In the genomic region with DNA sequence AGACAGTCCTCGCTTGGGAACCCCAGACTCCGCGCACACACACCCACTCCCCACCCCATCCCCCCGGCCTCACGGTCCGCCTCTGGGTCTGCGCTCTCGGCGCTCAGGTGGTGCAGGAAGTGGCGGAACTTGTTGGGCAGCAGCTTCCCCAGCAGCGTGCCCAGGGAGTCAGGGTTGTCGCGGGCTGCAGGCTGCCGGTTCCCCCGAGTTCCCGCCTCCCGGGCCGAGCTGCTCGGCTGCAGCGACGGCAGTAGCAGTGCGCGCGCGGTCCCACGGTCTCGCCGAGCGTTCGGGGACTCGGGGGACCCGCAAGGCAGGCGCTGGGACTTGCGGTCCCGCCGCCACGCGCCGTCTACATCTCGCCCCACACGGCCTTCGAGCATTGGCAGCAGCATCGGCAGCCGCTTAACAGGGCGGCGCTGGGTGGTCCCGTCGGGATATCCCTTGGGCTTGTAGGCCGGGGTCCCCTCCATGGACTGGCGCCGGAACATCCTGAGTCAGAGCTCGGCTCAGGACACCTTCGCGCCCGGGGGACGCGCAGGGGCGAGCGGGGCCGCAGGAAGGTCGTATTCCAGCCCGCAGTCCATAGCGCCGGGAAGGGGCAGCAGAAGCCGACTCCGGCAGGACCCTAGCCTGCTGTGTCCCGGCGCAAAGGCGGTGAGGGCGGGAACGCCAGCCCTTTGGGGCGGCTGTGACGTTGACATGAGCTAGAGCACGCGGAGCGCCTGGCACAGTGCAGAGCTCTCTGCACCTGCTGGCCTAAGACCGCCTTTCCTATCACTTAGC, we compare ENCODE assay signal across 8 mouse cellular contexts. TPM values are rescaled to one million over a fixed set of nuclear protein-coding genes. Genes with fewer than 3 reads are reported as not detected.
A peak's percentile ranks its signal among the peaks of the same experiment; 100 is the strongest.
DNase-seq lines count a peak whose midpoint lies in the region; ATAC-seq lines count a peak whose summit lies in the region.

No protein-coding gene starts in this region.

- WGBS in forebrain, embryonic 16.5 days = 1% methylated on average over 74 of the region's 77 CpGs
- 1% methylated on average over 77 of the region's 77 CpGs for WGBS in intestine, embryonic 15.5 days
- WGBS in stomach, embryonic 15.5 days = 1% methylated on average over 77 of the region's 77 CpGs

- H3K9me3 ChIP-seq in forebrain, embryonic 16.5 days (ENCODE audit: control insufficient read depth, low read length) = no peaks in the 10 kb centered on the region
- no peaks in the 10 kb centered on the region for H3K9me3 ChIP-seq in intestine, embryonic 15.5 days
- H3K9me3 ChIP-seq in stomach, embryonic 15.5 days = no peaks in the 10 kb centered on the region

- ATAC-seq in forebrain, embryonic 16.5 days = peak; percentile 60
- ATAC-seq in intestine, embryonic 15.5 days = peak; percentile 76
- ATAC-seq in stomach, embryonic 15.5 days (ENCODE audit: insufficient read depth, low FRiP score, low read depth) = peak; percentile 45; the same call in 1 of the 2 replicates

- H3K4me3 ChIP-seq in forebrain, embryonic 16.5 days (replicated peaks; ENCODE audit: low read length) = peak overlapping the region; percentile 50
- peak overlapping the region; percentile 47 for H3K4me3 ChIP-seq in intestine, embryonic 15.5 days (replicated peaks)
- peak overlapping the region; percentile 44 for H3K4me3 ChIP-seq in stomach, embryonic 15.5 days (replicated peaks)

- intact Hi-C loops in left cerebral cortex, postnatal 4 days (cut with DNase I) = no loop called here
- intact Hi-C loops in gastrocnemius, postnatal 36 days (cut with DNase I) = no loop called here

- peaks cover 26% of the 10 kb centered on the region for H3K4me1 ChIP-seq in forebrain, embryonic 16.5 days (replicated peaks; ENCODE audit: control insufficient read depth, insufficient read depth, low read length)
- peaks cover 21% of the 10 kb centered on the region for H3K4me1 ChIP-seq in intestine, embryonic 15.5 days (replicated peaks)
- peaks cover 22% of the 10 kb centered on the region for H3K4me1 ChIP-seq in stomach, embryonic 15.5 days

- peak overlapping the region; percentile 94 for H3K4me2 ChIP-seq in forebrain, embryonic 16.5 days (ENCODE audit: low read length)
- H3K4me2 ChIP-seq in intestine, embryonic 15.5 days (replicated peaks) = peak overlapping the region; percentile 100
- peak overlapping the region; percentile 94 for H3K4me2 ChIP-seq in stomach, embryonic 15.5 days

- no peak overlapping the region for H3K27ac ChIP-seq in forebrain, embryonic 16.5 days (ENCODE audit: low read length)
- no peak overlapping the region for H3K27ac ChIP-seq in intestine, embryonic 15.5 days
- H3K27ac ChIP-seq in stomach, embryonic 15.5 days = no peak overlapping the region

- peak overlapping the region; percentile 68 for H3K9ac ChIP-seq in forebrain, embryonic 16.5 days (replicated peaks; ENCODE audit: low read depth, low read length)
- peak overlapping the region; percentile 58 for H3K9ac ChIP-seq in intestine, embryonic 15.5 days
- H3K9ac ChIP-seq in stomach, embryonic 15.5 days = peak overlapping the region; percentile 34

- no peaks in the 10 kb centered on the region for H3K36me3 ChIP-seq in forebrain, embryonic 16.5 days (ENCODE audit: control insufficient read depth, insufficient read depth)
- H3K36me3 ChIP-seq in intestine, embryonic 15.5 days = no peaks in the 10 kb centered on the region
- no peaks in the 10 kb centered on the region for H3K36me3 ChIP-seq in stomach, embryonic 15.5 days

- no peaks in the 10 kb centered on the region for H3K27me3 ChIP-seq in forebrain, embryonic 16.5 days (replicated peaks; ENCODE audit: control insufficient read depth, insufficient read depth, low read length)
- H3K27me3 ChIP-seq in intestine, embryonic 15.5 days (replicated peaks) = peaks cover 13% of the 10 kb centered on the region
- H3K27me3 ChIP-seq in stomach, embryonic 15.5 days (replicated peaks) = no peaks in the 10 kb centered on the region

- peak; percentile 33 to 40 for DNase-seq in left cerebral cortex, adult 18-20 months (ENCODE audit: low spot score in 2 of 2)
- no peak for DNase-seq in left cerebral cortex, postnatal 4 days
- DNase-seq in adrenal gland, postnatal 10 days = peak; percentile 57
- peak; percentile 25 for DNase-seq in lung, postnatal 14 days
- DNase-seq in gastrocnemius, postnatal 36 days = no peak

RNA-seq across cellular contexts. Expression of gene 1700001O22Rik, which starts 2.2 kb away (rescaled TPM):
- 1 to 10 TPM; 8.2 to 8.4 TPM for total RNA-seq in left cerebral cortex, adult 18-20 months (2021)
- 1 to 10 TPM; 2.1 to 2.5 TPM for total RNA-seq in left cerebral cortex, postnatal 4 days (2021)
- total RNA-seq in adrenal gland, postnatal 10 days (2021) = 1 to 10 TPM in 1 of 2 experiments, under 1 TPM in 1; 0.96 to 1.2 TPM
- polyA plus RNA-seq in forebrain, embryonic 16.5 days (2015; fragmentation: Nextera tagmentation; extraction: Ambion mirVana) = 2.1 and 2.9 TPM in 2 replicates
- polyA plus RNA-seq in intestine, embryonic 15.5 days (2015; fragmentation: Nextera tagmentation; extraction: Ambion mirVana) = 1.1 and 1.8 TPM in 2 replicates
- 2.8 and 2.9 TPM in 2 replicates for polyA plus RNA-seq in stomach, embryonic 15.5 days (2015; fragmentation: Nextera tagmentation; extraction: Ambion mirVana)
- total RNA-seq in gastrocnemius, postnatal 36 days (2021) = 1 to 10 TPM; 1.3 to 5.3 TPM

RNA-seq across cellular contexts. Expression of gene Ntmt1, which starts 6.4 kb away (rescaled TPM):
- 10 to 100 TPM; 32.9 to 34.1 TPM for total RNA-seq in left cerebral cortex, adult 18-20 months (2021)
- 10 to 100 TPM; 55.6 to 58.9 TPM for total RNA-seq in left cerebral cortex, postnatal 4 days (2021)
- total RNA-seq in adrenal gland, postnatal 10 days (2021) = 10 to 100 TPM; 33.4 to 34.9 TPM
- polyA plus RNA-seq in forebrain, embryonic 16.5 days (2015; fragmentation: Nextera tagmentation; extraction: Ambion mirVana) = 120 and 121 TPM in 2 replicates
- 84.5 and 85.4 TPM in 2 replicates for polyA plus RNA-seq in intestine, embryonic 15.5 days (2015; fragmentation: Nextera tagmentation; extraction: Ambion mirVana)
- 78.8 and 82.3 TPM in 2 replicates for polyA plus RNA-seq in stomach, embryonic 15.5 days (2015; fragmentation: Nextera tagmentation; extraction: Ambion mirVana)
- total RNA-seq in gastrocnemius, postnatal 36 days (2021) = 10 to 100 TPM; 13.0 to 15.9 TPM

RNA-seq across cellular contexts. Expression of gene Asb6, which starts 28.9 kb away (rescaled TPM):
- 10 to 100 TPM; 41.0 to 43.1 TPM for total RNA-seq in left cerebral cortex, adult 18-20 months (2021)
- 10 to 100 TPM; 29.2 to 33.2 TPM for total RNA-seq in left cerebral cortex, postnatal 4 days (2021)
- total RNA-seq in adrenal gland, postnatal 10 days (2021) = 10 to 100 TPM; 17.2 to 19.6 TPM
- 41.2 and 47.2 TPM in 2 replicates for polyA plus RNA-seq in forebrain, embryonic 16.5 days (2015; fragmentation: Nextera tagmentation; extraction: Ambion mirVana)
- 22.4 and 23.3 TPM in 2 replicates for polyA plus RNA-seq in intestine, embryonic 15.5 days (2015; fragmentation: Nextera tagmentation; extraction: Ambion mirVana)
- 29.5 and 30.1 TPM in 2 replicates for polyA plus RNA-seq in stomach, embryonic 15.5 days (2015; fragmentation: Nextera tagmentation; extraction: Ambion mirVana)
- 1 to 10 TPM; 6.6 to 7.6 TPM for total RNA-seq in gastrocnemius, postnatal 36 days (2021)

RNA-seq across cellular contexts. Expression of gene Prrx2, which starts 33.5 kb away (rescaled TPM):
- total RNA-seq in left cerebral cortex, adult 18-20 months (2021) = 1 to 10 TPM; 2.1 to 2.8 TPM
- total RNA-seq in left cerebral cortex, postnatal 4 days (2021) = 1 to 10 TPM; 2.5 to 3.7 TPM
- 1 to 10 TPM; 2.3 to 4.0 TPM for total RNA-seq in adrenal gland, postnatal 10 days (2021)
- polyA plus RNA-seq in forebrain, embryonic 16.5 days (2015; fragmentation: Nextera tagmentation; extraction: Ambion mirVana) = 1.9 and 4.0 TPM in 2 replicates
- 2.5 and 4.3 TPM in 2 replicates for polyA plus RNA-seq in intestine, embryonic 15.5 days (2015; fragmentation: Nextera tagmentation; extraction: Ambion mirVana)
- polyA plus RNA-seq in stomach, embryonic 15.5 days (2015; fragmentation: Nextera tagmentation; extraction: Ambion mirVana) = 3.8 and 4.3 TPM in 2 replicates
- 1 to 10 TPM; 1.9 to 2.4 TPM for total RNA-seq in gastrocnemius, postnatal 36 days (2021)

Comparison
In these comparisons a context has a peak if more than half of its experiments do, and no peak if none do; other contexts are left out.
1. DNase-seq: peak in left cerebral cortex, adult 18-20 months (2 of 2), adrenal gland, postnatal 10 days (single experiment) and lung, postnatal 14 days (single experiment); none in left cerebral cortex, postnatal 4 days (single experiment) and gastrocnemius, postnatal 36 days (0 of 2).
2. Peak in every context shown above with its lines, with median percentiles within 50 percentile points of each other: ATAC-seq, H3K4me2 ChIP-seq, H3K4me3 ChIP-seq and H3K9ac ChIP-seq.